Mouse (Mus musculus) brain, adult 10 weeks (tissue): Measurements from ENCODE around the gene Zfp365. TPM values are rescaled to one million over a fixed set of nuclear protein-coding genes. Genes with fewer than 3 reads are reported as not detected.

Experiments
- polyA plus RNA-seq: library from polyadenylated mRNA; stranded (reverse); fragments of 350-450 nt; fragmentation: Illumina TruSeq; extraction: RNeasy Lipid Tissue Mini Kit (QIAGEN cat#74804); gene quantifications from one replicate; pipeline ENCODE4 v1.2.3, GENCODE M21; 2015; ENCODE audit warnings: low read depth, low replicate concordance

The Zfp365 gene
- 349 TPM for polyA plus RNA-seq

GRCm38 (mm10) chr10:67912337-67912776 lies at the start of gene Zfp365:
Gene Zfp365 (minus strand): TSS chr10:67912662.

Other genes starting within 250 kb of the Zfp365 start
- 3.3 TPM for gene Rtkn2, start 66.9 kb upstream of the Zfp365 start, polyA plus RNA-seq